Mouse (Mus musculus) layer of hippocampus, adult 18-20 months (tissue): ENCODE measurements around the gene Mmp9. TPM values are rescaled to one million over a fixed set of nuclear protein-coding genes. Genes with fewer than 3 reads are reported as not detected.
A peak's percentile ranks its signal among the peaks of the same experiment; 100 is the strongest.

Source experiments
- DNase-seq, 2 experiments: peaks; one replicate each; pipeline ENCODE4 v3.0.0; 2022; ENCODE audit warnings: low spot score in 2 of 2
- total RNA-seq, 2 experiments: library from RNA; stranded (reverse); gene quantifications; 2 replicates each; pipeline ENCODE4 v1.2.3; 2021

Gene Mmp9
- total RNA-seq, 2 experiments from 2014 or later = 1.5 to 1.6 TPM

DNA sequence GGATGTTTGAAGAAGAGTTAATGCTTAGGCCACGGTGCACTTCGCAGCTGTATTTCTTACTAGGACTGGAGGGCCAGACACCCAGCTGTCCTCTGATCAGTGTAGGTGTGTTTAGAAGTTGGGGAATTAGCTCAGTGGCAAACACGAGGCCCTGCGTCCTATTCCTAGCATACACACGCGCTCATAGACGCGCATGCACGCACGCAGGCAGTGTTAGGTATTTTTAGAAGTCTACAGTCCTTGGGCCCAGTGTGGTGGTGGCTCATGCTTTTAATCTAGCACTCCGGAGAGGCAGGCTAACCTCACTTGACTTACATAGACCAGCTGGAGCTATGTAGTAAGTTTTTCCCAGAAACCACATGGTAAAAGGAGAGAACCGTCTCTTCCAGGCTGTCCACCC is 28.4 kb upstream of the Mmp9 start:
- peak; percentile 46 to 67 for DNase-seq

GRCm38 (mm10) chr2:164912749-164913427 is 27.7 kb upstream of the Mmp9 start:
- DNase-seq = no peak

- DNase-seq = no peak
These were observed 27.2 kb upstream of the Mmp9 start for GRCm38 (mm10) chr2:164913428-164913786.

DNA sequence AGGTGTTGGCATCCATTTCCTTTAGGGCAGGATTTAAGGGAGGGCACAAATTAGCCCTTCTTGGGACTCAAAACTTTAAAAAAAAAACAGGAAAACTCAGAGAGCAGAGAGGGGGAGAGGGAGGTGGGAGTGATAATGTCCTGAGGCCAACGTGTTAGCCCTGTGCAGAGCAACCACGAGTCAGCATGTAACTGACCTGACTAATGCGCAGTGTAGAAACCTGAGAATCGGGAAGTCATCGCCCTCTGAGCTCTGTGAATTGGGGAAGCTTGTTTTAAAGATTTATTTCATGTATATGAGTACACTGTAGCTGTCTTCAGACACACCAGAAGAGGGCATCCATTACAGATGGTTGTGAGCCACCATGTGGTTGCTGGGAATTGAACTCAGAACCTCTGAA is 23.8 kb upstream of the Mmp9 start:
- DNase-seq = no peak

- no peak for DNase-seq
These were observed 23.2 kb upstream of the Mmp9 start for GRCm38 (mm10) chr2:164917371-164917770.

- no peak for DNase-seq
These were observed 22.3 kb upstream of the Mmp9 start for GRCm38 (mm10) chr2:164918325-164918724.

- DNase-seq = no peak
These were observed 18.6 kb upstream of the Mmp9 start for GRCm38 (mm10) chr2:164921984-164922383.

DNA sequence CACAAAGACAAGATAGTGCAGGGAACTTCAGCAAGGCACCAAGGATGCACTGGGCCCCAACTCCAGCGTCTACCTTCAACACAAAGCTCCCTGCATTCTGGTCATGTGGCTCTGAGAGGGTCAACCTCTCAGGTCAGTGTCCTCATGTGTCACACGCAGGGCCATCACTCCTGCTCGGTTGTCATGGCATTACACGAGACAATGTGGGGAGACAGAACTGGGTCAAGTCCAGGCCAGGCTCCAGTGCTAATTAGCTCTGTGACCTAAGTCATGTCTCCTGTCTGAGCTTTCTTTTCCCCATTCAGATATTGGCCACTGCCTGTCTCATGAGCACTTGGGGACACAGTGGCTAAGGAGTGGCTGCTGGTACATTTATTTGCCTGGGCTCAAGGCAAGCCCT is 17.3 kb upstream of the Mmp9 start:
- no peak for DNase-seq

DNA sequence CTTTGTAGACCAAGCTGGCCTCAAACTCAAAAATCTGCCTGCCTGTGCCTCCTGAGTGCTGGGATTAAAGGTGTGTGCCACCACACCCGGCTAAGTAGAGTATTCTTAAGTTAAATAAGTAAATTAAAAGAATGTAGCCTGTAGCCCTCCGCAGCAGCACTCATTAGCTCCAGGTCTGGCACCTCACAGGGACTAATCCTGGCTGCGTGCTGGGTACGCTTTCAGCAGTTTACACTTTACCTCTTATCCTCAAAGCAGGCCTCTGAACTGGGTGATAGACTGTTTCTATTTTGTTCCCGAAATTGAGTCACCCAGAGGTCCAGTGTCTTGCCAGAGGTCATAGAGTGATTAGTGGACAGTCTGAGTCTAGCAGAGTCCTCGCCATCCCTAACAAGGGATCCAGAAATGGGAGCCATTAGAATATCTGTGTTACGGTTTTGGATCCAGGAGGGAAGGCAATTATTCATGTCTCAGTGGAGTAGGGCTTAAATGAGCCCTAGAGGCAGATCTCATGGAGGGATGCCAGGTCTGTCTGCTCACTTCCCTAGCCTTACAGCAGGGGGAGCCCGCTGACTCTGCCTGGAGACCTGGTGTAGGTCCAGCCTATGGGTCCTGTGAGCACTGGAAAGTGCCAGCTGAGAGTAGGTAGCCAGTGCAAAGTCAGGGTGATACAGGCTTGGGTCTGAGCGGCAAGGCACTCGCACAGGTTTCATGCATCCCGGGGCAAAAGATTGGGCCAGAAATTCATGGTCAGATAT is 16.3 kb upstream of the Mmp9 start:
- peak; percentile 86 to 97 for DNase-seq

GRCm38 (mm10) chr2:164930706-164931581 is 9.6 kb upstream of the Mmp9 start:
- DNase-seq = no peak

DNA sequence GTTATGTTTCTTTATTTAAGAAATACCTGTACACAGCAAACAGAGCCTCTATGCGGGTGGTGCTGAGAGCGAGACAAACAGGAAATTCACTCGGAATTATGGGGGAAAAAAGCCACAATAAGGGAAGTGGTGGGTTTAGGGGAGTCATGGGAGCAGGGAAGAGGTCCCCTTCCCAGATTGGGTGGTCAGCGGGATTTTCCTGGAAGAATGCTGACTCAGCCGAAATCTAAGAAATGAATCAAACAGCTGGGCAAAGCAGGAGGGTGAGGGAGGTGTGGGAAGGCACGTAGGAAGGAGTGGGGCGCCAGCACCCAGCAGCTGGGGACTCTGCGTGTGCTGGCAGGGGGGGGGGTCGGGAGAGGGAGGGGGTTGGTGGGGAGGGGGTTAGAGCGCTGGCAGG is 7.0 kb upstream of the Mmp9 start:
- no peak for DNase-seq

GRCm38 (mm10) chr2:164935991-164936390 is 4.6 kb upstream of the Mmp9 start:
- no peak for DNase-seq

DNA sequence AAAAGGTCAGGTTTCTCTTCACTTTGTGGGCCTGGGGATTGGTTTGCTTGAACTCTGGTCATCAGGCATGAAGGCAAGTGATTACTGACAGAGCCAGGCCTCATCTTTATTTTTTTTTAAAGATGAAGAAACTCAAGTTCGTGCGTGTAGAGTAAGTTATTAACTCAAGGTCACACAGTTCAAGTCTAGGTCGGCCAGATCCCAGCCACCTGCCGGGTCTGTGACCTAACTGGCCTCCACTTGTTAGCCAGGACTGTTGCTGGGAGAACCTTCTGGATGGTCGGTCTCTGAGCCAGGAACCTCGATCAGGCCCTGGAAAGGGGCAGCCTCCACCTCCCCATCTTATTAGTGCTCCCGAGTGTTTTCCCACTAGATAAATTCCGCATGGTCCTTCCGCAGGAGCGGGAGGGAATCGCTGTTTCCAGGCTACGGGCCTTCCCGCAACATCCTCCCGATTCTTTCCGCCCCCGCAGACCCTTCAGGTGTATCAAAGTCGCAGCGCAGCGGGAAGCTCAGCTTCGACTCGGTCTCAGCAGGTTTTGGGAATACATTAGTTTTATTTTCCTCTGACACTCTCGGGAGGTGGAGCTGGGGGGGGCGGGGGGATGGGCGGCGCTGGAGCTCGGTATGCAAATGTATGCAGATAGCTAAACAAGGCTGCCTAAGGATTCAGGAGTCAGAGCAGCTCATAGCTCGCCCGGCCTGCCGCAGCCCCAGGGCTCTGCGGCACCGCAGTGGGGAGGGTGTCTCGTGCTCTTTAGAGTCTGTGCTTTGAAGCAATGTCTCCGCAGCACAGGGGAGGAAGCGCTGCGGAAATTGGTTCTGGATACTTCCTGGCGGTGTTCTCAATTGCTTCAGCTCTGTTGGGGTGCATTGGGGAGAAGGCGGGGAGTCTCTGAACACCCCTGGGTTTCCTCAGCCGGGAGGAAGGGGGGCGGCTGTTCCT is 2.2 kb upstream of the Mmp9 start:
- peak; percentile 42 to 72 for DNase-seq

- DNase-seq = no peak
These were observed 1.5 kb upstream of the Mmp9 start for GRCm38 (mm10) chr2:164939106-164939505.

GRCm38 (mm10) chr2:164942692-164943290 is 2.2 kb downstream of the Mmp9 start:
- no peak for DNase-seq

- no peak for DNase-seq
These were observed 6.9 kb downstream of the Mmp9 start for GRCm38 (mm10) chr2:164947506-164947905.

- no peak for DNase-seq
These were observed 7.3 kb downstream of the Mmp9 start for GRCm38 (mm10) chr2:164947930-164948329.

DNA sequence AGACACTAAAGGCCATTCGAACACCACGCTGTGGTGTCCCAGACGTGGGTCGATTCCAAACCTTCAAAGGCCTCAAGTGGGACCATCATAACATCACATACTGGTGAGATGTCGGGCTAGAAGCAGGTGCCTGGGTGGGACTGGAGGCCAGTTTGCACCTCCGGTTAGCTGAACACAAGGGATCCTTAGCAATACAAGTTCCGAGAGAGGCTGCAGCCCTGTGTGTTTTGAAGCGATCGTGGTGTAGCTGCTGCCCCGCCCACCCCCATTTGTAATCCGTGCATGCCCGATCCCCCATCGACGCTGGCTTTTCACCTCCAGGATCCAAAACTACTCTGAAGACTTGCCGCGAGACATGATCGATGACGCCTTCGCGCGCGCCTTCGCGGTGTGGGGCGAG is 8.4 kb downstream of the Mmp9 start:
- no peak for DNase-seq

- no peak for DNase-seq
These were observed 9.9 kb downstream of the Mmp9 start for GRCm38 (mm10) chr2:164950501-164950900.

DNA sequence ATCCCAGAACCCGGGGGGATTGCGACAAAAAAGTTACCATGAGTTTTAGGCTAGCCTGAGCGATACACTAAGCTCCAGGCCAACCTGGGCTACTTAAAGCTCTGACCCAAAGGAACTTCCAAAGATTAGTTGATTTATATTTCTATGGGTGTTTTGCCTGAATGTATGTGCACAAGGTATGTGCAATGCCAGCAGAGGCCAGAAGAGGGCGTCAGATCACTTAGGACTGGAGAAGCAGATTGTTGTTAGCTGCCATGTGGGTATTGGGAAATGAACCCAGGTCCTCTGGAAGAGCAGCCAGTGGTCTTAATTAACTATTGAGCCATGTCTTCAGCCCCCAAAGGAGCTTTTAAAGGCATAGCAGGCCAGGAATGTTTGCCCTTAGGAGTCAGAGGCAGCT is 11.2 kb downstream of the Mmp9 start:
- no peak for DNase-seq
